Mouse (Mus musculus) embryonic fibroblast, embryonic 13.5 days (primary cell): ENCODE measurements at regions not wholly inside any gene's neighbourhood (a gene's known extent, or its start where the extent isn't known, plus 50 kb on each side); places are given as distances from the start of the nearest gene placed in this dataset.

Experiments
- CTCF ChIP-seq: IDR thresholded peaks from 2 replicates; pipeline ENCODE4 v1.5.1; 2011; ENCODE audit warnings: mild to moderate bottlenecking, control low read depth, low read length, moderate library complexity, borderline replicate concordance; ENCODE audit not compliant: insufficient read depth
- POLR2A ChIP-seq: IDR thresholded peaks from 2 replicates; pipeline ENCODE4 v1.6.1; 2011; ENCODE audit warnings: low read depth, mild to moderate bottlenecking, control low read depth, low read length, moderate library complexity

DNA sequence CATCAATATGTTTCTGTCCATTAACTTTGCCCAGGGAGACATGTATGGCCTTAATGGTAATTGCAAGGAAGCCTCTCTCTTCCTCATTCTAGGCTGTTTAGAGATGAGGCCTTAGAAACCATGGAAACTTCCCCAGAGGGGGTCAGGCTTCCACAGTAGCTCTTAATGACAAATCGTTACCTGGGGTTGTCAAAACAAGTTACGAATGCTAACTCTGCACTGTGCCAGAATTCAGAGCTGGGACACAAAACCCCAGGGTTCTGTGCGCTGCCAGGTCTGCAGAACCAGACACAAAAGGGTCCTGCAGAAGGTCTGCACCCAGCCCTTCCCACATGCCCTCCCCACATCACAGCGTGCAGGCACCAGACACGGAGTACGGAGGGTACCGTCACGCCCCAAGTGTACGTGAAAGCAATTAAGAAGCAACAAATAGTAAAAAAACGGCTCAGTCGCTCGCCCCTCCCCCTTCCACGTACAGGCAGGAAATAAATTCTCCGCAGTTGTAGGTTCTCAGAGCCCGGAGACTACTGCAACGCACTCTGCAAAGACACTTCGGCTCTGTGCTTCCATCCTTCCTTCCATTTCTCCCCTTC lies 303.3 kb downstream of the Prdm2 start:
- TF ChIP-seq CTCF (no peak), POLR2A (no peak)
